Mouse (Mus musculus) kidney, embryonic 14.5 days (tissue): ENCODE data around the gene Pak3. TPM values are rescaled to one million over a fixed set of nuclear protein-coding genes. Genes with fewer than 3 reads are reported as not detected.
"Not testable (repeated sequence)": the region's sequence is repeated elsewhere in the genome, so short reads cannot be mapped to it uniquely, and the experiment has no call there.

Source experiments
- ATAC-seq: fragments of 200-750 bp; cut with Nextera tagmentation; 2 replicates; pipeline ENCODE4 v1.8.0; 2017; ENCODE audit warnings: moderate number of reproducible peaks, mild to moderate bottlenecking, moderate TSS enrichment, moderate library complexity; ENCODE audit not compliant: low FRiP score, low TSS enrichment
- H3K27ac ChIP-seq: fragments of 300-500 bp; sonication (generic); 2 replicates; pipeline ENCODE4 v1.5.1; 2014; ENCODE audit warnings: low read depth, mild to moderate bottlenecking, low read length, moderate library complexity, mixed read lengths
- H3K27me3 ChIP-seq: fragments of 300-500 bp; sonication (generic); 2 replicates; pipeline ENCODE4 v1.6.1; 2014; ENCODE audit warnings: mild to moderate bottlenecking, low read length; ENCODE audit not compliant: control insufficient read depth, insufficient read depth
- H3K36me3 ChIP-seq: fragments of 300-500 bp; sonication (generic); 2 replicates; pipeline ENCODE4 v1.6.1; 2014; ENCODE audit warnings: low read length, mixed read lengths; ENCODE audit not compliant: control insufficient read depth, insufficient read depth
- H3K4me1 ChIP-seq: fragments of 300-500 bp; sonication (generic); 2 replicates; pipeline ENCODE4 v1.6.1; 2014; ENCODE audit warnings: low read length, mixed read lengths; ENCODE audit not compliant: control insufficient read depth, insufficient read depth
- H3K4me2 ChIP-seq: fragments of 300-500 bp; sonication (generic); replicated peaks from 2 replicates; pipeline ENCODE4 v1.6.1; 2014; ENCODE audit warnings: low read depth, mild to moderate bottlenecking, low read length
- H3K4me3 ChIP-seq: fragments of 300-500 bp; sonication (generic); 2 replicates; pipeline ENCODE4 v1.5.1; 2014; ENCODE audit warnings: mild to moderate bottlenecking, low read length
- H3K9ac ChIP-seq: fragments of 300-500 bp; sonication (generic); 2 replicates; pipeline ENCODE4 v1.6.1; 2014; ENCODE audit warnings: low read depth, mild to moderate bottlenecking, low read length, moderate library complexity
- H3K9me3 ChIP-seq: fragments of 300-500 bp; sonication (generic); 2 replicates; pipeline ENCODE4 v1.6.1; 2016; ENCODE audit warnings: low read length; ENCODE audit not compliant: control insufficient read depth
- WGBS: fragments of 180-500 bp; shearing (Covaris S2); extraction: QIAGEN DNeasy Blood & Tissue Kit; methylation state at CpG from one replicate; pipeline ENCODE4 v1.1.7; 2014; 5-methylcytosine and 5-hydroxymethylcytosine counted together
- polyA plus RNA-seq: library from polyadenylated mRNA; unstranded; fragments of >200 nt; fragmentation: Nextera tagmentation; extraction: Ambion mirVana; gene quantifications from 2 replicates; pipeline ENCODE4 v1.2.1, GENCODE M21; 2014

Gene Pak3
- polyA plus RNA-seq: 4.2 and 4.8 TPM in 2 replicates

DNA sequence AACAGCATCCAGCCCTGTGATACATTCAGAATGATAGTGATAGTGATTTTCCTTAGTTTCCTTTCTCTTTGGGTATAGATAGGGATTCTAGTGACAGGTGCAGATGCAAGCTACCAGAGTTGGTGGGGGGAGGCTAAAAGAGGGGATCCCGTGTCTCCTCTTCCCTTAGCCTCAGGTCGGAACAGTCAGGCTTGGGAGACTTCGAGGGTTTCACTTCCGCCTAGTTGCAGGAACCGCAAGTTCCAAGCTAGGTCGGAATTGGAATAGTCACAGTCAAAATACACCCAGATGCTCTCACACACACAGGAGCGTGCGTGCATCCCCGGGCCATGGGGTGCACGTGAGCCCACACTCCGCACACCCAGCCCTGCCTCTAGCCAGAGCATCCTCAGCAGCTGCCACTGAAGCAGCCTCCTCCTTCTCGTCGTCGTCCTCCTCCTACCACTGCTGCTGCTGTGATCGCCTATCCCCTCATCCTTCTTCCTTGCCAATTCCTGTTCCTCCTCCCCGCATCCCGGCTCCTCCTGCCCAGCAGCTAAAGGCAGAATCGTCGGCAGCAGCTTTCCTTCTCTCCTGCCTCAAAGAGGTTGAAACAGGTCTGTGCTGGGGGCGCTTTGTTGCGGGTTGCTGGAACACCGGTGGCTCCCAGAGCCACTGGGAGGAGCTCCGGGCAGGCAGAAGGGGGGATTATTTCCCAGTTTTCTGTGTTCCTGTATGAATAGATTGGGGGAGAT is at the start of gene Pak3:
Gene Pak3 (plus strand): TSS at position 424 of the 734 bp plus-strand sequence.
- H3K27ac ChIP-seq: no peak within 1 kb of the TSS
- H3K4me1 ChIP-seq: no peaks in the 10 kb centered on the region
- ATAC-seq: no peak
- H3K36me3 ChIP-seq: no peaks in the 10 kb centered on the region
- H3K4me2 ChIP-seq: peak within 1 kb of the TSS; percentile 46
- peaks cover 3% of the 10 kb centered on the region; the same call in 1 of the 2 replicates for H3K27me3 ChIP-seq
- no peak within 1 kb of the TSS for H3K9ac ChIP-seq
- WGBS: 28% methylated on average over 23 of the region's 23 CpGs
- H3K9me3 ChIP-seq: no peaks in the 10 kb centered on the region
- H3K4me3 ChIP-seq: peak within 1 kb of the TSS; percentile 16

DNA sequence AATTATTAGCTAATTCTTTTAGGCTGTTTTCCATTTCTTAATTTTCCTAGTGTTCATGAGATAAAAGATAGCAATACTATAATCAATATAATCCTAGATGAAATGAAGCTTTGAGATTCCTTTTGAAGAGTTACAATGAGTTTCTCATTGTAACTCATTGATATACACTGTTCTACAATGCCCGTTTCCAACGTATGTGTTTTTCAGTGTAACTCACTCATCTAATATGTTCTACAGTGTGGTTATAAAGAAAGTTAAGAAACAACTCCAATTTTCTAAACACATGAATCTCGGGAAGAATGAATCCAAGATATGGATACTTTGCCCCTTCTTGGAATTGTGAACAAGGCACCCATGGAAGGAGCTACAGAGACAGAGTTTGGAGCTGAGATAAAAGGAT is 35.5 kb upstream of the Pak3 start:
- no peaks in the 10 kb centered on the region for H3K27me3 ChIP-seq
- no peak overlapping the region for H3K4me2 ChIP-seq
- peak; percentile 100 for ATAC-seq
- H3K9ac ChIP-seq: no peak overlapping the region
- H3K27ac ChIP-seq: no peak overlapping the region
- 68% methylated on average over 3 of the region's 3 CpGs for WGBS
- H3K9me3 ChIP-seq: no peaks in the 10 kb centered on the region
- H3K36me3 ChIP-seq: no peaks in the 10 kb centered on the region
- H3K4me1 ChIP-seq: no peaks in the 10 kb centered on the region
- no peak overlapping the region for H3K4me3 ChIP-seq

DNA sequence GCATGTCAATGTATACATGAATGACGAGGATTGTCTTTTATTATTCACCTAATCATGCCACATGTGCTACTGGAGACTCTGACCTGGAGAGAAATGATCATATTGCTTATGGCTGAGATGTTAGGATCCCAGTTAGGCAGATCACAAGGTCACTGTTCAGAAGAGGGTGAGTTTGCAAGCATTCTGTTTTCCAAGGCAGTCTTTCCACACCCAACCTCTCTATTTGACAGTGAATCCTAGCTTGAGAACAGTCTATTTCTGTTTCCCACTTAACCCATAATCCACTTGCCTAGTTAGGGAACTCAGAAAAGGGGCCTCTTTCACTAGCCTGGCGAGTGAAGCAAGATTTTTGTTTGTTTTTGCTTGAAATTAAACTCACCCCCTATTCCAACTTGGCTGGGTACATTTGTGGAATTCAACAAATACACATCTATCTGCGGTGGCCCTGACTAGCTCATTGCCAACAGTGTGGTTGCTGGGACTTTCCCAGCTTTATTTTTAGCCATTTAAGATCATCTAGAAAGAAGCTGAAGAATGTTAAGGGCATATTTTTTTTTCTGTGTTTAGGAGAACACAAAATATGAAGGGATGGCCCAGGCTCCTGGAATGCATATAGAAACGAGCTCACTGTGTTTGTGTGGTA is 17.2 kb upstream of the Pak3 start:
- no peak overlapping the region for H3K27ac ChIP-seq
- H3K36me3 ChIP-seq: no peaks in the 10 kb centered on the region
- no peaks in the 10 kb centered on the region for H3K9me3 ChIP-seq
- 65% methylated on average over 4 of the region's 4 CpGs for WGBS
- H3K4me3 ChIP-seq: no peak overlapping the region
- no peak overlapping the region for H3K9ac ChIP-seq
- no peaks in the 10 kb centered on the region for H3K4me1 ChIP-seq
- H3K4me2 ChIP-seq: no peak overlapping the region
- H3K27me3 ChIP-seq: no peaks in the 10 kb centered on the region; the same call in 1 of the 2 replicates
- ATAC-seq: no peak

DNA sequence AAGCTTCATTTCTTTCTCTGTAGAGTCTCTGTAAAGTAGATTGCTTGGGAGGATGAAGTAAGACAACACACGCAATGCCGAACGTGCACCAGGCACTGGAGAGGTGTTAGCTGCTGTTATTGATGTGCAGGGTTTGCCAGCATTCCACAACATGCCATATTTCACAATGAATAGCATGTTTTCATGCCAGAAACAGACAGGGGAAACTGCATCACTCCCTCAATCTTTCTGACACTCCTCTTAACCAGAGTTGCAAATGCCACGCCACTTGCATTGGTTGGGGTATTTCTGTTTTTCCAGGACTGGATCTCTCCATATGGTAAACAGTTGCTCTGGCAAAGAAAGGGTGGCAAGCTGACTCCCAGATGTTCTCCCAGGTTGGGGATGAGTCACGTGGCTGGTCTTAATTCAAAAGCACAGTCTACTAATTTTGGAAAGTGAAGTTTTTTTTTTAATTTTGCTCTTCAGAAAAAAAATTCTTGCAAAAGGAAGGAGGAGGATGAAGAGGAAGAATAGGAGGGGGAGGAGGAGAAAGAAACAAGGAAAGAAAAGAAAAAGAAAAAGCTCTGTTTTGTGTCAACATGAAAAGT is 16.5 kb upstream of the Pak3 start:
- Histone ChIP-seq H3K4me1 (no peaks in the 10 kb centered on the region), H3K4me2 (no peak overlapping the region), H3K9me3 (no peaks in the 10 kb centered on the region), H3K9ac (no peak overlapping the region), H3K27ac (no peak overlapping the region), H3K27me3 (no peaks in the 10 kb centered on the region; the same call in 1 of the 2 replicates), H3K36me3 (no peaks in the 10 kb centered on the region), H3K4me3 (no peak overlapping the region)
- WGBS: 63% methylated on average over 5 of the region's 5 CpGs
- ATAC-seq: no peak

DNA sequence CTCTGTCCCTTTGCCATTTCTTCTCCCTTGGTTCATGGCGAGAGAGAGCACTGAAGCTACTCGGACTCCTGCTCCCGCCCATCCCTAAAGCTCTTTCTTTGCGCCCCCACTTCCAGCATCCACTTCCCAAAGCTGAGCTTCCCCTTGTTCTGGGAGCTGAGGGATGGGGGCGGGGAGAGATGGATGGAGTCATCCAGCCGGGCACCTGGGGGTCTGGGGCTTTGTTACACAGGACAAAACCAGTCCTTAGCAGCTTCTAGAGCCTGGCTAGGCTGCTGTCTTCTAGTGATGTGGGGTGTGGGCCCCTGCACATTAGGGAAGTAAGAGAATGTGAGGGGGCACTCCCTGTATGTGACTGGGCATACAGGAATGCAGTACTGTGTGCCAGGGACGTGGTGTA is 526 bp downstream of the Pak3 start:
- Histone ChIP-seq H3K4me2 (peak overlapping the region; percentile 46), H3K36me3 (no peaks in the 10 kb centered on the region), H3K9me3 (no peaks in the 10 kb centered on the region), H3K9ac (no peak overlapping the region), H3K4me1 (no peaks in the 10 kb centered on the region), H3K4me3 (peak overlapping the region; percentile 16), H3K27me3 (peaks cover 3% of the 10 kb centered on the region; the same call in 1 of the 2 replicates), H3K27ac (no peak overlapping the region)
- 12% methylated on average over 7 of the region's 7 CpGs for WGBS
- no peak for ATAC-seq

DNA sequence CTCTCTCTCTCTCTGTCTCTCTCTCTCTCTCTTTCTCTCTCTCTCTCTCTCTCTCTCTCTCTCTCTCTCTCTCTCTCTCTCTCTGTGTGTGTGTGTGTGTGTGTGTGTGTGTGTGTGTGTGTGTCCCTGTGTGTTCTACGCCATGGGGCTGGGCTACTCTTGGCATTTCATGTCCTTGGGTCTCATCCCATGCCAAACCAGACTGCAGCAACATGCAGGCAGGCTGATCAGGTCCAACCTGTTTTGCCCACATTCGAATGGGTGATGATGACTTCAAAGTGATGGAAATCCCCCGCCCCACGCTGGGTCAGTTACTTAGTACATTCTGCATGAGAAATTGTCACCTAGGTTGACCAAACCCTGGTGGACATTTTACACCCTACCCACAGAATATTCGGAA is 1.1 kb downstream of the Pak3 start:
- not testable (repeated sequence) for H3K27me3 ChIP-seq, H3K36me3 ChIP-seq, ATAC-seq, H3K4me3 ChIP-seq, H3K9me3 ChIP-seq, H3K4me2 ChIP-seq, H3K4me1 ChIP-seq, H3K9ac ChIP-seq, H3K27ac ChIP-seq
- 60% methylated on average over 5 of the region's 5 CpGs for WGBS

DNA sequence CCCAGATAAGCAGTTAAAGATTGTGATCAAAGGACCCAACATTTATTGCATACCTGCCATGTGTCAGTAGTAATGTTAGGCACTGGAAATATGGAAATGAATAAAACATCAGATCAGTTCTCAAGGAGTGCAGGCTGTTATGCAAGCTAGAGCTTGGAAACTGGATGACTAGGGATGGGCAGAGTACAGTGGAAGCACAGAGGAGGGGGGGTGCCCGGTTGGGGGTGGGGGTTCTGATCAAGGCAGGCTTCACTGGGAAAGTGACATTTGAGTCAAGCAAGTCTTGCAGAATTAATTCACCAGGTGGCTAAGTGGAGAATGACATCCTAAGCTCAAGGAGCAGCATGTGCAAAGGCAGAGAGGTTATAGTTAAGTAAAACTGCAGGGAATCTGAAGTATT is 1.8 kb downstream of the Pak3 start:
- Histone ChIP-seq H3K9me3 (no peaks in the 10 kb centered on the region), H3K27me3 (peaks cover 3% of the 10 kb centered on the region; the same call in 1 of the 2 replicates), H3K4me3 (no peak overlapping the region), H3K36me3 (no peaks in the 10 kb centered on the region), H3K4me1 (no peaks in the 10 kb centered on the region), H3K9ac (no peak overlapping the region), H3K4me2 (no peak overlapping the region), H3K27ac (no peak overlapping the region)
- 53% methylated on average over 1 of the region's 1 CpGs for WGBS
- ATAC-seq: no peak

DNA sequence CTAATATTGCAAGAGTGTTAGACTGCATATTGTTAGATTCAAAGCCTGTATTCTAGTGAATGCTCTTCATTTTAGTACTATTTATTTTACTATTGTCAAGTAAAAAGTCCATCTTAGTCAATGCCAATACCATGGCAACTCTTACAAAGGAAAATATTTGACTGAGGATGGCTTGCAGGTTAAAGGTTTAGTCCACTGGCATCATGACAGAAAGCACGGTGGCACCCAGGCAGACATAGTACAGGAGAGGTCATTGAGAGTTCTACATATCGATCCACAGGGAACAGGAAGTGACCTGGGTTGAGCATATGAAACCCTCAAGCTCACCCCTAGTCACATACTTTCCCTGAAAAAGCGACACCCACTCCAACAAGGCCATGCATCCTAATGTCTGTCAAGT is 13.9 kb downstream of the Pak3 start:
- Histone ChIP-seq H3K27ac (no peak overlapping the region), H3K4me1 (no peaks in the 10 kb centered on the region), H3K9me3 (no peaks in the 10 kb centered on the region), H3K4me2 (no peak overlapping the region), H3K9ac (no peak overlapping the region), H3K36me3 (no peaks in the 10 kb centered on the region), H3K4me3 (no peak overlapping the region), H3K27me3 (no peaks in the 10 kb centered on the region)
- 79% methylated on average over 3 of the region's 3 CpGs for WGBS
- ATAC-seq: no peak

DNA sequence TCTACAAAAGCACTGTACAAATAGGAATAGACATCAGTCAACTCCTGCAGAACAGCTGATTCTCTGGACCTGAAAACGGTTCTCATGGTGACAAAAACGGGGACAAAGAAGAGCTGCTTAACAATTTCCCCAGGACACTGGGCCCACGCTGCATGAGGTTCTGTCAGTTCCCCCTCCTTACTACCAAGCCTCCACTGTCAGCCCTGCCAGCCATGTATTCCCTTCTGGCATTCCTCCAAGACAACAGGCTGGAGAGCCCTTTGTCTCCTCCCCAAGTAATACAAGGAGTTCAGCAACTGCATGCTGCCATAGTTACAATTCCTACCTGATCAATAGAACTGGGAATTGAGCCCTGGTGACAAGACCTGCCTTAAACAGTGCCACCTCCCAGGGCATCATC is 15.2 kb downstream of the Pak3 start:
- WGBS: 84% methylated on average over 3 of the region's 3 CpGs
- Histone ChIP-seq H3K27ac (no peak overlapping the region), H3K36me3 (no peaks in the 10 kb centered on the region), H3K4me1 (no peaks in the 10 kb centered on the region), H3K27me3 (no peaks in the 10 kb centered on the region), H3K4me2 (no peak overlapping the region), H3K9ac (no peak overlapping the region), H3K4me3 (no peak overlapping the region), H3K9me3 (no peaks in the 10 kb centered on the region)
- no peak for ATAC-seq
